Mouse (Mus musculus) ovary, adult 18-20 months (tissue): ENCODE results near the gene Rac2.

Source experiments
- DNase-seq: peaks from one replicate; pipeline ENCODE4 v3.0.0; 2022; ENCODE audit warnings: low spot score, mixed read lengths

Gene Rac2

GRCm38 (mm10) chr15:78588049-78588448, 15.5 kb upstream of the Rac2 start:
- no peak for DNase-seq

GRCm38 (mm10) chr15:78587050-78587994, 14.7 kb upstream of the Rac2 start:
- peak; percentile 47 for DNase-seq

GRCm38 (mm10) chr15:78585404-78585803, 12.8 kb upstream of the Rac2 start:
- no peak for DNase-seq

GRCm38 (mm10) chr15:78583352-78583751, 10.8 kb upstream of the Rac2 start:
- DNase-seq = no peak

GRCm38 (mm10) chr15:78576284-78576810, 3.8 kb upstream of the Rac2 start:
- no peak for DNase-seq

GRCm38 (mm10) chr15:78572270-78572600, 348 bp downstream of the Rac2 start:
- DNase-seq = no peak

GRCm38 (mm10) chr15:78571554-78572269, 871 bp downstream of the Rac2 start:
- DNase-seq = no peak

- DNase-seq = no peak
Measured at GRCm38 (mm10) chr15:78570170-78570569, 2.4 kb downstream of the Rac2 start.

GRCm38 (mm10) chr15:78567608-78568120, 4.9 kb downstream of the Rac2 start:
- DNase-seq = no peak

- DNase-seq = no peak
Measured at GRCm38 (mm10) chr15:78564764-78565435, 7.7 kb downstream of the Rac2 start.

GRCm38 (mm10) chr15:78563937-78564336, 8.6 kb downstream of the Rac2 start:
- no peak for DNase-seq

- no peak for DNase-seq
Measured at GRCm38 (mm10) chr15:78563344-78563743, 9.2 kb downstream of the Rac2 start.

GRCm38 (mm10) chr15:78559141-78559979, 13.2 kb downstream of the Rac2 start:
- no peak for DNase-seq

GRCm38 (mm10) chr15:78557693-78558535, 14.7 kb downstream of the Rac2 start:
- DNase-seq = no peak

- no peak for DNase-seq
Measured at GRCm38 (mm10) chr15:78554545-78555313, 17.9 kb downstream of the Rac2 start.

GRCm38 (mm10) chr15:78549189-78549734, 23.3 kb downstream of the Rac2 start:
- no peak for DNase-seq

- no peak for DNase-seq
Measured at GRCm38 (mm10) chr15:78548711-78549110, 23.9 kb downstream of the Rac2 start.

- no peak for DNase-seq
Measured at GRCm38 (mm10) chr15:78548336-78548665, 24.3 kb downstream of the Rac2 start.
